Mouse (Mus musculus) forebrain, postnatal 0 days (tissue): ENCODE data around the gene Slc17a3. TPM values are rescaled to one million over a fixed set of nuclear protein-coding genes. Genes with fewer than 3 reads are reported as not detected.

ENCODE experiments used
- ATAC-seq: fragments of 200-750 bp; cut with Nextera tagmentation; 2 replicates; pipeline ENCODE4 v1.8.0; 2017; ENCODE audit warnings: mild to moderate bottlenecking, moderate library complexity
- DNase-seq: peaks from one replicate; pipeline ENCODE4 v3.0.0-alpha.2; 2015
- H3K27ac ChIP-seq: fragments of 300-500 bp; sonication (generic); 2 replicates; pipeline ENCODE4 v1.5.1; 2014; ENCODE audit warnings: low read depth, mild to moderate bottlenecking, antibody characterized with exemption, low read length, moderate library complexity, mixed read lengths
- H3K27me3 ChIP-seq: fragments of 300-500 bp; sonication (generic); 2 replicates; pipeline ENCODE4 v1.6.1; 2014; ENCODE audit warnings: mild to moderate bottlenecking, low read length, mixed read lengths; ENCODE audit not compliant: insufficient read depth
- H3K36me3 ChIP-seq: fragments of 300-500 bp; sonication (generic); 2 replicates; pipeline ENCODE4 v1.6.1; 2014; ENCODE audit warnings: mild to moderate bottlenecking, moderate library complexity; ENCODE audit not compliant: insufficient read depth
- H3K4me1 ChIP-seq: fragments of 300-500 bp; sonication (generic); 2 replicates; pipeline ENCODE4 v1.6.1; 2014; ENCODE audit warnings: antibody characterized with exemption; ENCODE audit not compliant: insufficient read depth
- H3K4me2 ChIP-seq: fragments of 300-500 bp; sonication (generic); 2 replicates; pipeline ENCODE4 v1.6.1; 2014; ENCODE audit warnings: low read depth, mild to moderate bottlenecking, moderate library complexity
- H3K4me3 ChIP-seq: fragments of 300-500 bp; sonication (generic); 2 replicates; pipeline ENCODE4 v1.5.1; 2014; ENCODE audit warnings: low read depth, low read length, mixed read lengths
- H3K9ac ChIP-seq: fragments of 300-500 bp; sonication (generic); 2 replicates; pipeline ENCODE4 v1.6.1; 2014; ENCODE audit warnings: mild to moderate bottlenecking
- H3K9me3 ChIP-seq: fragments of 300-500 bp; sonication (generic); 2 replicates; pipeline ENCODE4 v1.6.1; 2016; ENCODE audit warnings: low read length
- CTCF ChIP-seq: sonication (generic); IDR thresholded peaks from 2 replicates; pipeline ENCODE4 v1.5.1; 2016; ENCODE audit warnings: antibody characterized with exemption, control low read depth, low read depth
- WGBS: fragments of 180-500 bp; shearing (Covaris S2); extraction: QIAGEN DNeasy Blood & Tissue Kit; methylation state at CpG from one replicate; pipeline ENCODE4 v1.1.7; 2014; 5-methylcytosine and 5-hydroxymethylcytosine counted together
- polyA plus RNA-seq: library from polyadenylated mRNA; unstranded; fragments of >200 nt; fragmentation: Nextera tagmentation; extraction: Ambion mirVana; gene quantifications from 2 replicates; pipeline ENCODE4 v1.2.1, GENCODE M21; 2015
- total RNA-seq: library from RNA; depleted of rRNA; stranded (reverse); fragments of >200 nt; gene quantifications from 2 replicates; pipeline ENCODE4 v1.2.3, GENCODE M21; 2014

The Slc17a3 gene
- total and polyA plus RNA-seq, 2 experiments from 2014 or later: 0.10 TPM; not detected in 1

DNA sequence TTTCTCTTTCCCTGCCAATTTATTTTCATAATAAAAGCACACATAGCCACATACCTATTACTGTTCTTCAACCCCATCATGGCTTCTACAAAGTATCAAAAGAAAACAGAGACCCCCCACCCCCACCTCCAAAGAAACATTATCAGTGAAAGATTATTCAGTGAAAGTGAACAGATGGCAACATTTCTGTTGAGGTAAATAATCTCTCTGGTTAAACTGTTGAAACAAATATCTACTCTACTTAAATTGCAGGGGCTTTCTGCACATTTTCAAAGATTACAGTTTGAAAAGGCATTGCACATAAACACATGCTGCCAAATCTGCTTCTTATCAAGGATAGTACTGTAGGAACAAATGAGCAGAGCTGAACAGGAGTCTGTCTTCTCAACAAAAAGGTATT lies 22.6 kb downstream of the Slc17a3 start:
- no peak for ATAC-seq
- Histone ChIP-seq H3K4me3 (no peak overlapping the region), H3K4me2 (no peak overlapping the region), H3K4me1 (no peaks in the 10 kb centered on the region), H3K27ac (no peak overlapping the region), H3K36me3 (no peaks in the 10 kb centered on the region), H3K9ac (no peak overlapping the region), H3K27me3 (no peaks in the 10 kb centered on the region), H3K9me3 (no peaks in the 10 kb centered on the region)
- DNase-seq: no peak
- TF ChIP-seq CTCF: no peak

DNA sequence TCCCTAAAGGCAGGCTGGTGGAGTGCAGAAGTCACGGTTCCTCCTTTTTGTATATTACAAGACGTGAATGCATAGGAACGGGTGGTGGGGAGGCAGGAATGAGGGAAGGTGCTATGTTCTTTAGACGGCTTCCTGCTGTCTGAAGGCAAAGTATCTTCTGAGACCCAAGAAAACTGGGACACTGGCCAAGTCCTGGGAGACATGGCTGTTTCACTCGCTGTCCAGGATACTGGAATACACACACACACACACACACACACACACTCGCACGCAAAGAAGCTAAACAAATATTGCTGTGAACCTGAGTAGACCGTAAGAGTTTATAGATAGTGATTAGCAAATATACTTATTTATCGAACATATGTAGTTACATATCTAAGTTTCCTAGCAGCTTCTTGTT lies 25.5 kb downstream of the Slc17a3 start:
- ATAC-seq (no peak), DNase-seq (no peak)
- 79% methylated on average over 9 of the region's 9 CpGs for WGBS
- no peaks in the 10 kb centered on the region for H3K9me3 ChIP-seq
- H3K9ac ChIP-seq: no peak overlapping the region
- TF ChIP-seq CTCF: no peak
- no peak overlapping the region for H3K4me3 ChIP-seq
- H3K27ac ChIP-seq: no peak overlapping the region
- H3K4me2 ChIP-seq: no peak overlapping the region
- H3K27me3 ChIP-seq: no peaks in the 10 kb centered on the region
- H3K4me1 ChIP-seq: no peaks in the 10 kb centered on the region
- H3K36me3 ChIP-seq: no peaks in the 10 kb centered on the region

DNA sequence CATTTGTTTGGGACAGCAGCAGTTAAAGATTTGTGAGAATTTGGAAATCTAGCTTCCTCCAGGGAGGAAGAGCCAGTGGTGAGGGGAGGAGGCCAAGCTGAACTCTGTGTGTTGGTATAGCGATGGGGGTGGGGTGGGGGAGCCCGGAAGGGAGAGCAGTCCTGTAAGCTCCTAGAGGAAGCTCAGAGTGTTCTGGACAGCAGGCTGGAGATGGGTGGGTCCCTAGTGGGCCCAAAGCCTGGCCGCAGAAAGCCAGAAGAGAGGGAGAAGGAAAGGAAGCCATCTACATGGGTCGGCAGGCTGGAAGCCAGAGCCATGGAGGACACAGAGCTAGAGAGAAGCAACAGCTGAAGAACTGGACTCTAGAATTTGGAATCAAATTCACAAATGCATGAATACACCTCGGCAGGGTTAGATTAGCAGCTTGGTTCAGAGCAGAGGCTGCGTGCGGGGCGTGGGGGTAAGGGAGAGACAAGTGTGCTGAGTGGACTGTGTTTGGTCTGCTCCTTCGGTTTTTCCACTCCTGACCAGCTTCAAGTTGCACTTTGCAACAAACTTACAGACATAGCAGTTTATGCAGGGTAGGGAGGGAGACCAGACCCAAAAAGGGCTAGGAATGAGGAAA lies 27.0 kb downstream of the Slc17a3 start:
- Histone ChIP-seq H3K27ac (no peak overlapping the region), H3K4me1 (no peaks in the 10 kb centered on the region), H3K4me3 (no peak overlapping the region), H3K4me2 (no peak overlapping the region), H3K9me3 (no peaks in the 10 kb centered on the region), H3K27me3 (no peaks in the 10 kb centered on the region), H3K36me3 (no peaks in the 10 kb centered on the region), H3K9ac (no peak overlapping the region)
- DNase-seq (no peak), ATAC-seq (no peak)
- no peak for TF ChIP-seq CTCF
- 84% methylated on average over 9 of the region's 9 CpGs for WGBS

DNA sequence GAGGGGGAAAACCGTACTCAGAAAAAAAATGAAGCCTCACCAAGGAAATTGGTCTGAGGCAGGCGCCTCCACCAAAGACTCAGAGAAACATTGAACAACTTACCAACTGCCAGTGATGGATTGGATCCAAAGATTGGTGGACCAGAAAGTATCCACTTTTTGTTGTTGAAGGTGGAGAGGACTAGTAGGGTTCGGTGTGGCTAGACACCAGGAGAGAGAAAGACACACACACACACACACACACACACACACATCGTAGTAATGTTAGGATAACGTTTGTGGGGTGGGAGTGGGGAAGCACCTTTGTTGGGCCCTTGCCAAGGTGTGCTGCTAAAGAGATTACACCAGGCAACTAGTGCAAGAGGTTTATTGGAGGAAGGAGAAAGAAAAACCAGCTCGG lies 27.8 kb downstream of the Slc17a3 start:
- H3K4me3 ChIP-seq: no peak overlapping the region
- H3K4me2 ChIP-seq: no peak overlapping the region
- no peaks in the 10 kb centered on the region for H3K27me3 ChIP-seq
- H3K36me3 ChIP-seq: no peaks in the 10 kb centered on the region
- no peak overlapping the region for H3K27ac ChIP-seq
- DNase-seq (no peak), ATAC-seq (no peak)
- no peak for TF ChIP-seq CTCF
- no peaks in the 10 kb centered on the region for H3K4me1 ChIP-seq
- WGBS: 85% methylated on average over 6 of the region's 6 CpGs
- no peak overlapping the region for H3K9ac ChIP-seq
- H3K9me3 ChIP-seq: no peaks in the 10 kb centered on the region

DNA sequence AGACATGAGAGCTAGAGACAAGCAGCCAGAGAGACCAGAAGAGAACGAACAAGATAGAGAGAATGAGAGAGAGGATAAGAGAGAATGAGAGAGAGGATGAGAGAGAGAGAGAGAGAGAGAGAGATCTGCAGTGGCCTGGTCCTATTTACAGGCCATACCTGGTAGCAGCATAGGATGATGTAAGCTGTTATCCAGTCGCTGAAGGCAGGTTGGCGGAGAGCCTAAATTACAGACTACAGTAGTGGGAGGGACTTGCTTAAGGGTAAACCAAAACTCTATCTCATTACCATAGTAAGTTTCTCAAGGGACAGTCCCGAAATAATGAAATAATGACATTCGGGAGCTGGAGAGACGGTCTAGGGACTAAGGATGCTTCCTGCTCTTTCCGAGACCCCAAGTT lies 28.2 kb downstream of the Slc17a3 start, which contains the start of gene Slc17a1:
Gene Slc17a1 (plus strand): TSS at position 346 of the 400 bp plus-strand sequence.
- no peak within 1 kb of the TSS for H3K9ac ChIP-seq
- WGBS: 76% methylated on average over 7 of the region's 7 CpGs

DNA sequence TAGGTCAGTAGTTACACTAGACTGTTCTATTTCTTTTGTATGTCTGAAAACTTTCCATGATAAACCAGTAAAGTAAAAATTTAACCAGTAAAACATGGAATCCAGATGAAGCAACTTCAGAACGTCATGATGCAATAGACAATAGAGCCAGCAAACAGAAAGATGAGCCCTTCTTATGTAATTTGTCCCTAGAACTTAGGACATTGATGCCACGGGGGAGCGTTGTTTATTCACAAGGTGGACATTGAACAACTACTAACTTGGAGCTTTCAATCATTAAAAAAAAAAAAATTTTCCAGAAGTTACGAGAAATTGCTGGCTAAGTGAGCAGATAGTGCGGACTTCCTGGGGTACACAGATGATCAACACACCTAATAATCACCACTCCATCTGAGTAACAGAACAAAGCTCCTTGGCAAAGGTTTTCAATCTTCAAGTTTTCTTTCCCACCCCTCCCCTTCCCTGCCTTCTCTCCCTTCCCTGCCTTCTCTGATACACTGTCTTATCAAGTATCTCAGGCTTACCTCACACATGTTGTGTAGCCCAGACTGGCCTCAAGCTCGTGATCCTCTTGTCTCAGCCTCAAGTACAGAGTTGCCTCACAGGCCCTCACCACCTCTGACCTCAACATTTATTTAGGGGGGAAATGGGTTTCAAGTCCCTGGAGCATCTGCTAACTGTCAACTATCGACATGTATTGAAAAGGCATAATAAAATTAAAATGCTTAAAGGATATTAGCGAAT lies 29.7 kb downstream of the Slc17a3 start:
- WGBS: 91% methylated on average over 8 of the region's 8 CpGs
- H3K27me3 ChIP-seq: no peaks in the 10 kb centered on the region
- DNase-seq (no peak), ATAC-seq (no peak)
- no peak overlapping the region for H3K4me2 ChIP-seq
- H3K27ac ChIP-seq: no peak overlapping the region
- TF ChIP-seq CTCF: no peak
- no peak overlapping the region for H3K9ac ChIP-seq
- H3K4me3 ChIP-seq: no peak overlapping the region
- H3K36me3 ChIP-seq: no peaks in the 10 kb centered on the region
- H3K9me3 ChIP-seq: no peaks in the 10 kb centered on the region
- H3K4me1 ChIP-seq: no peaks in the 10 kb centered on the region

More for the DNA sequence above, 28.2 kb downstream of the Slc17a3 start, which contains the start of gene Slc17a1:
- no peak within 1 kb of the TSS for H3K4me2 ChIP-seq
- H3K9me3 ChIP-seq: no peaks in the 10 kb centered on the region
- no peak within 1 kb of the TSS for H3K4me3 ChIP-seq
- TF ChIP-seq CTCF: no peak
- no peaks in the 10 kb centered on the region for H3K27me3 ChIP-seq
- ATAC-seq (no peak), DNase-seq (no peak)
- no peak within 1 kb of the TSS for H3K27ac ChIP-seq
- no peaks in the 10 kb centered on the region for H3K36me3 ChIP-seq
- no peaks in the 10 kb centered on the region for H3K4me1 ChIP-seq

DNA sequence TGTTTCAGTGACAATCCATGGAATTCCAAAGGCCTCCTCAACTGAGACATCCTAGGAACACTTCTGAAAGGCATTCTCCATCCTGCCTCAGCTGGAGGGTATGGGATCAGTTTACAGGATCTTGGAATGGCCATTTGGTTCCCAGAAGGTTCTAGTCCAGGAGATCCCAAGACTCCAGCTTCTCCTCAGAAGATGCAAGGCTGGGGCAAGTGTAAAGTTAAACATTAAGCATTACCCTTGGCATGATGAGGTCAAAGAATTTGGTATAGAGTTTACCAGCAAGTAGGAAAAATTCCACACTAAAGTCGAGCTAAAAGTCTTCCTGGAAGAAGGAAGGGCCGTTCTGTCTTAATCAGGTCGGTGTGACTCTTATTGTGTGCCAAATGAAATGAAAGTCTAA lies 30.8 kb downstream of the Slc17a3 start:
- TF ChIP-seq CTCF: no peak
- H3K4me2 ChIP-seq: no peak overlapping the region
- H3K4me3 ChIP-seq: no peak overlapping the region
- H3K36me3 ChIP-seq: no peaks in the 10 kb centered on the region
- no peak for ATAC-seq
- H3K9ac ChIP-seq: no peak overlapping the region
- DNase-seq: no peak
- no peaks in the 10 kb centered on the region for H3K4me1 ChIP-seq
- H3K27ac ChIP-seq: no peak overlapping the region
- H3K9me3 ChIP-seq: no peaks in the 10 kb centered on the region
- WGBS: 86% methylated on average over 3 of the region's 3 CpGs
- no peaks in the 10 kb centered on the region for H3K27me3 ChIP-seq
